Mouse (Mus musculus) cerebellum, postnatal 4 days (tissue): Measurements from ENCODE around the gene Cdk11b.
"Not testable (repeated sequence)": the region's sequence is repeated elsewhere in the genome, so short reads cannot be mapped to it uniquely, and the experiment has no call there.

Experiments used
- DNase-seq, 2 experiments: peaks; one replicate each; pipeline ENCODE4 v3.0.0; 2022; ENCODE audit warnings: low spot score in 2 of 2, mixed read lengths in 1 of 2

The Cdk11b gene

GRCm38 (mm10) chr4:155605132-155605531 lies 19.5 kb upstream of the Cdk11b start:
- DNase-seq: no peak

- DNase-seq: no peak
These were observed 17.8 kb upstream of the Cdk11b start for GRCm38 (mm10) chr4:155606825-155607224.

- no peak for DNase-seq
These were observed 12.8 kb upstream of the Cdk11b start for GRCm38 (mm10) chr4:155611860-155612259.

- DNase-seq: no peak
These were observed 11.4 kb upstream of the Cdk11b start for GRCm38 (mm10) chr4:155613264-155613663.

DNA sequence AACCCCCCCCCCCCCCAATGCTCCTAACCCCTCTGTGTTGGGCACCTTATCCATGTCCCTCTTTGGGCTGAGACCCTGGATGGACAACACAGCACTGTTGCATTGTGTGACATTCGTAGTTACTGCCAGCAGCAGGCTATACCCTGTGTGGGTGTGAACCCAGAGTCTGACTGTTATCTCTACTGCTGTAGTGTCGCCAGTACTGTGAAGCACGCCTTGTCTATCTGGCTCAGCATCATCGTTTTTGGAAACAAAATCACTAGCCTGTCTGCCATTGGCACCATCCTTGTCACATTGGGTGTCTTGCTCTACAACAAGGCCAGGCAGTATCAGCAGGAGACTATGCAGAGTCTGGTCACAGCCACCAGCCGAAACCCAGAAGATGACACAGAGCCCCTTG lies 6.3 kb upstream of the Cdk11b start:
- no peak for DNase-seq

DNA sequence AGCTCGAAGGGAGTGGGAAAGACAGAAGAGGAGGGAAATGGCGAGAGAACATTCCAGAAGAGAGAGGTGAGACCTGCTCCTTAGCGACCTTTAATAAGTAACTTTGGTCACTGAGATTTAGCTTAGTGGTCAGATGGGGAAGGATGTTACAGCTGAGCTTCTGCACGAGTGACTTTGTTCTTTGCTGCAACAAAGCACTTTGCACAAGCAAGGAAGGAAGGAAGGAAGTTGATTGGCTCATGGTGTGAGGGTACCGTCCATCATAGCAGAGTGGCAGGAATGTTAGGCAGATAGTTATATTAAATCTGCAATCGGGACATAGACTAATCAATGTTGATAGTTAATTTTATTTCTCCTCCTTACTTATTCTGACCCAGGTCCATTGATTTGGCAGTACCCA lies 5.6 kb downstream of the Cdk11b start:
- no peak for DNase-seq

DNA sequence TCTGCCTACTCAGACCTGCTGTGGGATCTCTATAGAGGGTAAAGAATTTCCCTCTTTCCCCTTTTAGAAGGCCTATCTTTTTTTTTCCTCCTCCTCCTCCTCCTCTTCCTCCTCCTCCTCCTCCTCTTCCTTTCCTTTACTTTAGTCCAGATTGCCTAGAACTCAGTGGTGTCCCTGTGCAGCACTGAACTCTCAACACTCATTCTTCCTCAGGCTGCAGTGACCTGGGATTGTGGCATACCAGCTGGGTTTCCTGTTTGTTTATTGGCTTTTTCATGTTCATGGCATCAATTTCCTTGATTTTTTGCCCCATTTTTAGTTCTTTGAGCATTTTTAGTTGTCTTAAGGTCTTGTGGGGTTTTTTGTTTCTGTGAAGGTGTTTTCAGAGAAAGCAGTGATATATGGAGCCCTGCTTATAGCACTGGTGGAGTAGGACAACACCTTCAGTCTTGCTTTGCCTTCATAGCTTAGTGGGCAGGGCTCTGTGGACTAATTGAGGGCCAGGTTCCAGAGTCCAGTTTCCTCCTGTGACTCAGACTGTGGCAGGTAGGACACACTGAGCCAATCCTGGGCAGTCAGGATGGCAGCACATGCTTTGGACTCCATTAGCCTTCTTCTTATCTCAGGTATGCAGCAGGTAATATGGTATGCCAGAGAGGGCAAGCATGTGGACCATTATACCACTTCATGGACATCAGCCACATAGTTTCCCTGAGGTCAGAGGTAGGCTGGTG lies 11.3 kb downstream of the Cdk11b start:
- no peak for DNase-seq

- DNase-seq: no peak
These were observed 18.9 kb downstream of the Cdk11b start for GRCm38 (mm10) chr4:155643531-155643930.

DNA sequence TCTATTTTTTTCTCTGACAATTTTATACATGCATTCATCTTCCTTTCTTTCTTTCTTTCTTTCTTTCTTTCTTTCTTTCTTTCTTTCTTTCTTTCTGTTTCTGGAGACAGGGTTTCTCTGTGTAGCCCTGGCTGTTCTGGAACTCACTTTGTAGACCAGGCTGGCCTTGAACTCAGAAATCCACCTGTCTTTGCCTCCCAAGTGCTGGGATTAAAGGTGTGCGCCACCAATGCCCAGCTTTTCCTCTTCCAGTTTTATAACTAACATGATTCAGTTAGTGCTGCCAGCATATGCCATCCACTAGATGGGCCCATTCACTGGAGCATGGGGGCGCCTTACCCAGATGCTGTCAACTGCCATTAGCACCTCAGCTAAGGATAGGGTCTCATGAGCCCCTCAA lies 20.7 kb downstream of the Cdk11b start, which contains the start of gene Gm10563:
Gene Gm10563 (minus strand): TSS at position 101 of the 400 bp plus-strand sequence.
- not testable (repeated sequence) for DNase-seq

DNA sequence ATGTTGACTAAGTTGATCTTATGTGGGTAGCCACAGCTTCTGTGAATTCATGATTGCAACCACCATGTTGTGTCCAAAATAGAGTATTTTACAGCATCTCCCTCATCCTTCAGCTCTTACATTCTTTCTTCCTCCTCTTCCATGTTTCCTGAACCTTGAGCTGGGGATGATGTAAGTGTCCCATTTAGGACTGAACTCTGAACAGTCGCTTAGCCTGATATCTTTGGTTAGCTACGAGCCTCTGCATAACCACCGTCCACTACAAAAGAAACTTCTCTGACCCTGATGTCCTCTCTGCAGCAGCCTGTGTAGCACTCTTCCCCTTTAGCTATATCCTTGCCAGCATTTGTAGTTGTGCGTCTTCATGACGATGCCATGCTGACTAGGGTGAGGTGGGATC lies 21.1 kb downstream of the Cdk11b start:
- DNase-seq: no peak

DNA sequence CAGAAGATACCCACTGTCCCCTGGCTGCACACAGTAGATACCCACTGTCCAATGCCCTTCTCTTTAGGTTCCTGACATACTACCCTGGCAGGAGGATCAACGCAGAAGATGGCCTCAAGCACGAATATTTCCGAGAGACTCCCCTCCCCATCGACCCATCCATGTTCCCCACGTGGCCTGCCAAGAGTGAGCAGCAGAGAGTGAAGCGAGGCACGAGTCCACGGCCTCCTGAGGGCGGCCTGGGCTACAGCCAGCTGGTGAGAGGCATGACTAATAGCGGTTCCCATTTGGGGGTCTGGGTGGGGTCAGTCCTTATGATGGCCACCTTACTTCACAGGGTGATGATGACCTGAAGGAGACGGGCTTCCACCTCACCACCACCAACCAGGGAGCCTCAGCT lies 24.7 kb downstream of the Cdk11b start:
- no peak for DNase-seq

GRCm38 (mm10) chr4:155651553-155652269 lies 27.1 kb downstream of the Cdk11b start:
- DNase-seq: no peak

DNA sequence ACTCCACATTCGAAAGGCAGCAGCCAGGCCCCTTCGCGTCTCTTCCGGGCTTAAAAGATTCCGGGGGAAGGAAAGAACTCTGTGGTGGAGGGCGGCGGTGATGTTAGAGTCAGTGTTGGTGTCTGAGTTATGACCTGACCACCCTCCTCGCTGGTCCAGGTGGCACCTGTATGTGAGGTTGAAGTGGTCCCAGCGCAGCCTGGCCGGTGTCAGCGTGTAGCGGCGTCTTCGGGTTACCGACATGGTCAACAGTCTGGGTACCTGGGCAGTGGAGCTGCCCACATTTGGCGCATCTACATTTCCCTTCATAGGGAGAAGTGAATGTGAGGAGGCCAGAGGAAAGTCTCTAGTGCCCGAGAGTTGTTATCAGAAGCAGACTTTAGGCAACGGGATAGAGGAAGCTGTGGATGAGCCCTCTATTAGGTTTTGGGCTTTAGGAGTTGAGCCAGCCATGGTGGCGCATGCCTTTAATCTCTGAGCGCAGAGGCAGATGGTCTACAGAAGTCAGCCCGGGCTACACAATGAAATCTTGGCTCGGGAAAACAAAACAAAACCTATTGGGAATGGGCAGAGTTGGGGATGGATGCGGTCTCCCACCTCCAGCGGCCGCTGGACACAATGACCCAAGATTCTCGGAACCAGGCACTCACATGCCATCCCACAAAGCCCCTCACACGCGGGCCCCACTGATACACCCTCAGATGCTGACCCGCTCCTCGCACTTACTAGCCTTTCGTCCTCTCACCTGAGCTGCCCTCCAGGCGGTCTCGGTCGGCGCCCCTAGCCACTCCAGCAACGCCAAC lies 27.8 kb downstream of the Cdk11b start:
- no peak for DNase-seq

- DNase-seq: peak in 1 of 2 experiments; percentile 25
These were observed 28.4 kb downstream of the Cdk11b start, which contains the start of gene Mmp23 for GRCm38 (mm10) chr4:155653086-155653450. Gene Mmp23 (minus strand): TSS chr4:155653384.

DNA sequence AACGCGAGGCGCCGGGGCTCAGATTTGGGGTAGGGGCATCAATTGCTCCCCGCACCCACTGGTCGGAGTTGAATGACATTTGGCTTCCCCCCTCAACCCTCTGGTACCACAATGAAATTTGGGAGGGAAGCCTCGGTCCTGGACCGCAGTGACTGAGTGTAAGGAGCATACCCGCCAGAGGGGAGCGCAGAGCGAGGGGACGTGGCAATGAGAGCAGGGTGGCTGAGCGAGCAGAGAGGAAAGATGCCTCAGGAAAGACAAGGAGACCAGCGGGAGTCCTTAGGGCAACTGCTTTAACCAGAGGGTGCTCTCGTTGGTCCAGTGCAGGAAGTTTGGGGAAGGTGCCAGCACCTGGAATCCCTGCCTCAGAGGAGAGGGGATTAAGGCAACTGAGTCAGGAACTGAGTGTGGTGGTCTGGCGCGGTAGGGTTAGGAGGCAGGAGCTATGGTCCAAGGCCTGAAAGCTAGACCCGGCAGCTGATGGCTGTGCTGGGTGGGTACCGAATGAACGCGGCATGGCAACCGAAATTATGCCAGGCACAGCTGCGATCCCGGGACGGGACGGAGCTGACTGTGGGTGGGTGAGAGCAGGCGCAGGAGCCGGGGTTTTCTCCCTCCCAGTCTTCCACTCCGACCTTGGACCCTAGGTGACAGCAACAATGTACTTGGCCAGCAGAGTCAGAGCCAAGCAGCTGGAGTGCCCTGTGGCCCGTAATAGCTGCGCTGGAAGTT lies 29.0 kb downstream of the Cdk11b start:
- peak in 1 of 2 experiments; percentile 33 for DNase-seq

- DNase-seq: no peak
These were observed 29.5 kb downstream of the Cdk11b start for GRCm38 (mm10) chr4:155654183-155654455.

DNA sequence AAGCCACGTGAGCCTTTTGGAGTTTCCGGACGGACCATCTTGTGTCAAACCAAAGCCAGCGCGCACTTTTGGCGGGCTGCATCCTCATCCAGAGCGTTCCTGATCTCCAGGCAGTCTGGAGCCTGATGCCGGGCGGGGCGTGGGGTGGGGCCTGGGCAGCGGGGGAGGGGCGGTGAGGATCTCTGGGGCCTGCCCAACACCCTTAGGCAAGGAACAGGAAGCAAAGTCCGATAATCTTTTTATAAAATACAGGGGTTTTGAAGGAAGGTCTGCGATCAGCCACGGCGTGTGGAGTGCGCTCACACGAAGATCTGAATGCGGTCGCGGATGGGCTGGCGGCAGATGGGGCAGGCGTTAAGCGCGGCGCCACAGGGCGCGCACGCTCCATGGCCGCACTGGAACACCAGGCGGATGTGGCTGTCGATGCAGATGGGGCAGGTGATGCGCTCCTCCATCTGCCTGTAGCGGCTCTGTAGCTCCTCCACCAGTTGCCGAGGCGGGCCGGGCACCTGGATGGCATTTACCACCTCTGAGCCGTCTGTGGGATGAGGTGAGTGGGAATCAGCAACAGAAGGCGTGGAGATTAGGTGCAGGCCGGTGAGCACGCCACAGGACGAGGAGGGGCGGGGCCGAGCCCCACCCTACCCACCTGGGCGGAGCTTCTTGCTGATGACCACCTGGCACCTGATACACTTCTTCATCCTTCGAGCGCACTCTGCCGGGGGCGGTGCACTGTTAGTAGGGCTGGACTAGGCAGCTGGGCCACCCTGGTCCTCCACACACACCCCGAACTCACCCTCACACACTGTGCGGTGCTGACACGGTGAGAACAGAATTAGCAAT lies 30.0 kb downstream of the Cdk11b start:
- peak in 1 of 2 experiments; percentile 30 for DNase-seq

- DNase-seq: no peak
These were observed 31.6 kb downstream of the Cdk11b start for GRCm38 (mm10) chr4:155656214-155656751.

GRCm38 (mm10) chr4:155658961-155659360 lies 34.3 kb downstream of the Cdk11b start:
- DNase-seq: no peak

DNA sequence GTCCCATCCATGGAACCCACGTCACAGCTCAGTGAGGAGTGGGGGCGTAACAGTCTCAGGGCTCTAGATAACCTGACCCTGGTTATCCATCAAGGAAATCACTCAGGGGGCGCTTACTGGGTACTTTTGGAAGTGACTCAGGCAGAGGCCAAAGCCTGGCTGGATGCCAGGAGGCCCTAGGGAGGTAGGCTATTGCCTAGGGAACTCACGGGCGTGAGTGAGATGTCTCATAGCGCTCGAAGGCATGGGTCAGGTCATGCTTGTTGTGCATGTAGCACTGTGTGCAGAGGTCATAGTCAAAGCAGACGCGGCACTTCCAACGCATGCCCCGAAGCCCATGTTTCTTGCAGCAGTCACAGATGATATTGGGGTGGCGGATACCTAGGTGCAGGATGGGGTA lies 36.0 kb downstream of the Cdk11b start:
- no peak for DNase-seq

DNA sequence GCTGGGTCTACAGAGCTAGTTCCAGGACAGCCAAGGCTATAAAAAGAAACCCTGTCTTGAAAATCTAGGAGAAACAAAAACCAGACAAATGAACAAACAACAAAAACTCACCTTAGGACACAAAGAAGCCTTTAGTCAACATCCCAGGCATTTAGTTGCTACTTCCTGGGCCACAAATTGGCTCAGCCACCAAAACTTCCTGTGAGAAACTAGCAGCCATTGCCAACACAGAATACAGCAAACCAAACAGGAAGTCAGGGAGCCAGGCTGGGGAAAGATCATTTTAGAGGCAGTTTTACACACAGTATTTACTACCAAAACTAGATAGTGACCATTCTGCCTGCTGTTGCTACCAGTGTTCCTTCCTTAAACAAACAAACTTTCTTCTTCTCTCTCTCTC lies 42.2 kb downstream of the Cdk11b start:
- no peak for DNase-seq
